Mouse (Mus musculus): ENCODE measurements around the gene Gm6993. TPM values are rescaled to one million over a fixed set of nuclear protein-coding genes. Genes with fewer than 3 reads are reported as not detected.

Gm6993 gene
- polyA plus RNA-seq, 3 experiments from 2014 or later = not detected

DNA sequence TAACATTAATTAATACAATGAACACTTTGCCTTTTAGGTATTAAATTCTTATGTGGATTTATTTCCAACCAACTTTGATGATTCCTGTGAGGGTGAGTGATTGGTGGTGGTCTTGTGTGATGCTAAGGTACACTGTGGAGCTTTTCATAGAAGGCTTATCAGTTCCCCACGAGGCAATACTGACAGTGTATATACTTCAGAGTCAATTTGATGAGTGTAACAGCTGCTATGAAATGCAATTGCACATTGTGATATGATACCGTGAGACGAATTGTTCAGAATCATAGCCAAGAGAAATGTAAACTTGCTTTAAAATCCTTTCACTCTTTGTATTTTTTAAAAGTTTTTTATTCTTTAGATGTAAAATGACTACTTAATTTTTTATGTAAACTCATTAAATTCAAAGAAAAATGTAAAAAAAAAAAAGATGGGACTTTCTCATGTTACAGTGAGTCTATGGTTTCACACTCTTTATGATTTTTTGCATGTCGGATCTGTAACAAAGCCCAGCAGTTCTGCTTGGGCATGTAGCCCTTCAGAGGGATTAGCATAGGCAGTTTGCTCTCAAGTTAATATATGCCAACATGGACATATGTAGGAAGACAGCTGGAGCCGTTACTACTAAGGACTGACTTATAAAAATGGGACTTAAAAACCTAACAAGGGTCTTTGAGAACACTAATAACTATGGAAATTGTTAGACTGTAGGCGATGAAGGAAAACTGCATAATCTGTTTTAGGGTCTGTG is 1.2 kb downstream of the Gm6993 start:
- no peak for ATAC-seq

DNA sequence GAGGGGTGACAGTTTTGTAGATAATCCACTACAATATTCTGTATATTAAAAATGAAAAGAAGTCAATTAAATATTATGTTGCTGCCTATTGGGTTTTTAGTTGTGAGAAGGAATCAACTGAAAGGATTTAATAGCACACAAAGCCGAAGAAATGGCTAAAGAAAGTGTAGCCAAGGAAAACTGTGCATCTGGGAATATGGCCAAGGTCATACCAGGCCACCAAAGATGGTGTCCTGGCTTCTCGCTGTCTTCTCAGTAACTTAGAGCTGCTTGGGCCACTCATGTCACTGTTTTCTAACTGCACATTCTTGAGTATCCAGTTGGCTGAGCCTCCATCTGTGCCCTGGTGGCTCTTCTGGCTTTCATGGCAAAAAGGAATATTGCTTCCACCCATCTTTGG is 3.4 kb downstream of the Gm6993 start:
- no peak for ATAC-seq

DNA sequence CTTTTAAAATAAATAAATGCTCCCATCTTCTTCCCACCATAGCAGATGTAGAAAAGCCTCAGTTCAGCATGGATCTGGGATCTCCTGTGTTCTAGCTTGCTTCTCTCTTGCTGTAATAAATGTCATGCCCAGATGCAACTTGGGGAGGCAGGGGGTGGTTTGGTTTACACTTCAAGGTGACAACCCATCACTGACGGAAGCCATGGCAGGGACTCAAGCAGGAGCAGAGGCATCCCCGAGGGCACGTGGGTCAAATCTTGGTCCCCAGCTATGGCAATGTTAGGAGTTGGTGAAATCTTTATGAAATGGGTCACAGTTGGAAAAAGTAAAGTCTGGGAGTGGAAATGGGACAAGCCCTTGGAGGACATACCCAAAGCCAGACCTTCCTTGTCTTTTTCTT is 4.1 kb downstream of the Gm6993 start:
- no peak for ATAC-seq

DNA sequence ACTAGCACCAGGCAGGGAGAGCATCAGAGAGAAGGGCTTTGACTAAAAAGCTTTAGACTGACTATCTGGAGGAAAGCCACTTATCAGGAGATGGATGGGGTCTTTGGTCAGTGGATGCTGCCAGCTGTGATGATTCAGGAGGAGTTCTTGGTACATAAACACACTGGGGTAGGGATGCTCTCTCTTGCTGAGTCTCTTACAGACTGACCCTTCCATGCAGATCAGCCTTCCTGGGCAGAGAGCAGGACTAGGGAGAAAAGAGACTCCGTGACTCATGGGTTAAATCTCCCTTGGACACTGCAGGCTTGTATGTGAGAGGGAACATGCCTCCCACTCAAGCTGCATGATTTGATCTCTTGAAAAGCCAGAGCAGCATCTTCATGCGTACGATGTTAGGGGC is 5.6 kb downstream of the Gm6993 start:
- ATAC-seq = no peak

DNA sequence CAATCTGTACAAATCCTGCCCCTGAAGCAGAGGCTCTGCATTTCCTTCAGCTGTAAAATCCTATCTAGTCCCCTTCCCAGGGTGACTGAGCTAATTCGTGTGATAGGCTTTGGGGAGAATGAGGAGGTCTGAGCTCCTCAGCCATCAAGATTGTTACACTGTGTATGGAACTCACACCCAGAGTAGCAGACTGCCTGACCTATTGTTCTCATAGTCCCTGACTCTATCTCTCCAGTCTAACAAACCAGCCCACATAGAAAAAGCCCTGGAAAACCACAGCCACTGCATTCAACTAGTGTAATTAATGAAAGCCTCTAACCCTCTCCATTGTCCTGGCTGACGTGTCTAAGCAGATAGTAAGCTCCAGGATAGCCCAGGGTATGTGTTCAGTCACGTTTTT is 6.0 kb downstream of the Gm6993 start:
- no peak for ATAC-seq

DNA sequence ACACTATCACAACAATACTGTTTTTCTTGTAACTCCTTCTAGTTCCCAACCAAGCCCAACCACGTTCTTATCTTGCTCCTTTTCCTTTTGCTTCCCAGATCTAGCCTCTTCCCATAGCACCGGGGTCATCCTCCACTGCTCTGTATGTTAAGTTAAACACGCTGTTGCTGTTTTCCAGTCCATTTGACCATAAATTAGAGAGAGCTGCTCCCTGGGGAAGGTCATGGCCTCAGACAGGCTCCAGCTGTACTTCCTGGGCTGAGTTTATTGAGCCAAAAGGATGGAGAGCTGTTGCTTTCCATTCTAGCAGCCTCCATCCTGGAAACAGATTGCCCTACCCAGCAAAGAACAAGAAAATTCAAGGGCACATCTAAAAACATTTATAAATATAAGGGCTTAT is 7.6 kb downstream of the Gm6993 start:
- ATAC-seq = no peak

DNA sequence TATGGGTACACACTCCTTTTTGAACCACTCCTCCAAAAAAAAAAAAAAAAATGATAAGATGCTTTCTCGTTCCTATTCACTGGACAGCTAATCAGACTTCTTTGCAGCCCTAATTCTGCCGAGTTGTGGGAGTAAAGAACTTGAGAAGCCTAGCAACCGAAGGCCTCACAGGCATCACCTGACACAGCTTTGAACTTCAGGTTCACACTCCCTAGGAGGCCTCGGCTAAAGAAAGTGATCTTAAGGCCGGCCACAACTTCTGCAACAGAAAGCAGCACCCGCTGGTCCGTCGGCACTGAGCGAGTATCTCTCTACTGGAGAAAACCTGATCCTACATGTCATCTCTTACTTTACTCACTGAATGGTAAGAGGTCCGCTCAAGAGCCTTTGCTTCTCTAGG is 8.1 kb downstream of the Gm6993 start:
- ATAC-seq = no peak

DNA sequence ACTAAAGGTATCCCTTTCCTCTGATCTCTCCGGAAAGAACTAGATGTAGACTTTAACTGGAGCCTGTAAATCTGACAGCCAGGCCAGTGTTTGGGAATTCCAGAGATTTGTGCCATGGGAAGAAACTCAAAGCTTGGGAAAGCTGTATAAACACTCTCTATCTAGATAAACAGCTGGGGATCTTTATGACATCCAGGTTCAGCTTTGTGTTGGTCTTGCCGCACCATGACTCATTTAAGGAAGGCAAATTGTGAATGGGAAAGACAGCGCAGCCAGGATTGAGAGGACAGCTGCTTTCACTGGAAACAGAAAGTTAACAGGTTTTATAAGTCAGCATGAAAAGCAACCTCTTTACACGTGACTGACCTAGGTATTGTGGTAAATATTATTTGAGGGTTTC is 11.7 kb downstream of the Gm6993 start:
- no peak for ATAC-seq

DNA sequence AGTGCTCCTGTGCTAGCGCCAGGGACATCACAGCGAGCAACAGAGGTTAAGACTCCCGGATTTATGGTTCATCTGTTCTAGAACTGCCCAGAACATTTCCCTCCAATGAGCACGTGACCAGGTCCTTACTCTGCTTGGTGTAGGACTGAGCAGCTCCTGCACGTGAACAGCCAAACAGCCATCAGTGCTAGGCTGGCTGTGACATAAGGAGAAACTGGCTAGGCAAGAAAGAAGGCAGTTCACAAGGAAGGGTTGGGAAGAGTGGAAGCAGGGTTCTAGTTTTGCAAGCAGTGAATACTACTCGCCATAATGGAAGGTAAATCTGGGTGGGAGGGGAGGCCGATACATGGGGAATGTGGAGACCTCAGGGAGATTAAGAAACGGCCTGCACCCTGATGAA is 14.4 kb downstream of the Gm6993 start:
- ATAC-seq = no peak

DNA sequence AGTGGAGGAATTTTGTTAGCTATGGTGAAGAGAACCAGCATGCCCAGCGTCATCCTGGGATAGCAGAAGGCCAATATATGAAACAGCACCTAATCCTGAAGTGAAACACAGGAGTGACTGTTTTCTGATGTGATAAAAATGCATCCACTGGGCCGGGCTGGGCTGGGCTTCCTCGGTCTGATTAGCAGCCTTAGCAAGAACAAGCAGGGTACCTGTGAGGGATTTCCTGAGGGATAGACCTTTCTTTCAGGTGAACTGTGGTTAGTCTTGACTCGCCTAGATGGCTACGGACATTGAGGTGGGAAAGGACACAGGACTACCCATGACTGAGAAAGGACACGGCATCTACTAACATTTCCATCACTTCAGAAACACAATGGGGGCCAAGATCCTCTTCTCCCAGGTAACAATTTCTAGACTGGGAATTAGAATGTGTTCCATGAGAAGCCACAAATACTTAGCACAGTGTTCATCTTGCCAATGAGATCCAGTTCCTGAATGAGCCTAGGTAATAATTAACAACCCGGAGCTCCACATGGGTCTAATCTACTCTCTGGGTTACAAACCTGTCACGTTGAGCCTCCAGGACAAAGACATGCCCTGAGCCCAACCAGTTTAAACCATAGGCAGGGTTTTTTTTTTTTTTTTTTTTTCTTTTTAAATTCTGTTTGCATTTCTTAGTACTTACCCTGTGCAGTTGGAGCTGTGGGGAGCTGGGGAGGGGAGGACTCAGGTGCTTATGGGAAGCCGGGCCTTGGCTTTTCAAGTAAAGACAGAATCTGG is 15.7 kb downstream of the Gm6993 start:
- ATAC-seq = no peak

DNA sequence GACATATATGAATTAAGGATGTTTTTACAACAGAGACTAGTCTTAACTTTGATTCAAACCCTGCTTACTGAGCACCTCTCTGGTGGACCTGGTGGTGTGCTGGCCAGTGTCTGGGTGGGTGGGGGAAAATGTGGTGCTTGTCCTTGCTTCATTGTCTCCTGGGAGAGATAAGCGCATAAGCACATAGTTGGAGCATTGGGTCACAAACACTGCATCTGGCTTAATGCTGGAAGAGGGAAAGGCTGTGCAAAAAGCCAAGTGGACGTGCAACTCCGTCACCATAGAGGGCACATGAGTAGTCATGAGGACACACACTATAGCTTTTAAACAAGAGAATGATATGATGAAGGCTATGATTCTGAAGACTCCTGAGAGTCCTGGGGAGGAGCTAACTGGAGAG is 21.3 kb downstream of the Gm6993 start:
- ATAC-seq = no peak

DNA sequence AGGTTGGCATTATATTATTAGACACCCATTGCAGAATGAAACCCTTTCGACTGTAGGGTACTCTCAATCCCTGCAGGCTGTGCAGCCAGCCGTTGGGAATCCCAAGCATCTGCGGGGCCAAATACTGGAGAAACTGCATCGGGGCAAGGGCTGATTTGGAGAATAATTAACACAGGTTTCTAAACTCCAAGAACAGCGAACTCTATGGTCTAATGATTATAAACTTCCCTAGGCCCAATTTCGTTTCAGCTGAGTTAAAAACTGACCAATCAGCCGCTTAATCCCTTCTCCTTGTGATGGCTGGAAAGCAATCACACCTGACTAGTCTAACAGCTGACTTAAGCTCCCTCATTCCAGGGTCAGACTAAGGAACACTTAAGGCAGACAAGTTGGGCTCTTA is 23.4 kb downstream of the Gm6993 start:
- ATAC-seq = no peak

DNA sequence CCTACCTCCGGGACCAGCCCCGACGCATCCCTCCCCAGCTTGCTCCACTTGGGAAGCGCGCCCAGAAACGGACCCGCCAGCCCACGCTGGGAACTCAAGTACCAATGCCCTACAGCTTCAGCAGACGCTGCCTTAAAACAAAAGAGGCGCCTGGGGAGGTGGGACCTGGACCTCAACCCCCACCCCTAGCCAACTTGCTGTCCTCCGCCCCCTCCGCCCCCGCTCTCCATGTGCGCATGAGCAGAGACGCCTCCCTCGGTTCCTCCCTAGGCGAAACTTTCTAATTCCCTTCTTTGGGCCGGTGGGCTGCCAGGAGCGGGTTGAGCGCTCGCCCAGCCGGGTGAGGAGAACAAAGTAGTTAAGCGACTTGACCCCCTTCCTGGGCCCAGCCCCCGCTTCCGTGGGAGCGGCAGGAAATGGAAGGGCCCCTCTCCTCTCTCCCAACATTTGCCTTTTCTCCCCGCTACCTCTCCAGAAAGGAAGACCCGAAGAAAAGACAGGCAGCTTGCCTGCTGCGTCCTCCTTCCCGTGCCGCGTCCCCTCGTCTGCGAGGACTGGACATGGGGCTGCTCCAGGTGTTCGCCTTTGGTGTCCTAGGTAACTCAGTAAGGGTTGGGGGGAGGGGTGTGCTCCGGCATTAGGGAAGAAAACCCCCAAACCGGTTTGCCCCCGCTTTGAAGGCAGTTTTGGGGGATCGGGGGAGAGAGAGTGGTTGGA is 24.6 kb downstream of the Gm6993 start, which contains the start of gene Lamb1:
Lamb1 (plus strand) TSS at position 230 of the 717 bp plus-strand sequence.
- no peak for ATAC-seq

DNA sequence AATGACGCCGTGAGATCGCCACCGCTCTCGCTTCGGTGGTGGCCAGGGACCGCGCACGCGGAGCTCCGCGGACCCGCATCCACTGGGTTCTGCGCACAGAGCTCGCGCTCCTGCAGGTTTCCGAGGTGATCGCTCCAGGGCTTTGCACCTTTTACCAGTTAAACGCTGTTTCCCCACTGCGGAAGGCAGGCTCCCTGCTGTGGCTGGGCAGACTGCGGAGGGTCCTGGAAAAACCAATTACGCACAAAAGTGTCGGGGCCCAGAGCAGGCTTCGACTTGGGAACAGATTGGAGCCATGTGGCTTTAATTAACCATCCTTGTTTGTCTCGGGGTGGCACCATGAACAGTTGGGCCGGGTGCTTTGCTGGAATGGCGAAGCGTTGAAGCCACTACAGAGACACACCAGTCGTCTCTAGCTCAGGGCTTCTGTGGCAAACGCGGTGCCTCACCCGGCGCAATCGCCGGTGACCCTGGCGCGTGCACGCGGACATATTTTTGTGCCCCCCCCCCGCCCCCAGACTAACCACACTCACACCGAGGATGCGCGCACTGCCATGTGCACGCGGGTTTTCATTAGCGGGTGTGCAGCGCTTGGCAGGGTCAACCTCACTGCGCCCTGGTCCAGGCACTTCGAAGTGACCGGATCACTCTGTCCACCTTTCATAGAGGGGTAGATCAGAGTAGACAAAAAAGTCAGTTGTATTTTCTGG is 25.3 kb downstream of the Gm6993 start:
- ATAC-seq = no peak

DNA sequence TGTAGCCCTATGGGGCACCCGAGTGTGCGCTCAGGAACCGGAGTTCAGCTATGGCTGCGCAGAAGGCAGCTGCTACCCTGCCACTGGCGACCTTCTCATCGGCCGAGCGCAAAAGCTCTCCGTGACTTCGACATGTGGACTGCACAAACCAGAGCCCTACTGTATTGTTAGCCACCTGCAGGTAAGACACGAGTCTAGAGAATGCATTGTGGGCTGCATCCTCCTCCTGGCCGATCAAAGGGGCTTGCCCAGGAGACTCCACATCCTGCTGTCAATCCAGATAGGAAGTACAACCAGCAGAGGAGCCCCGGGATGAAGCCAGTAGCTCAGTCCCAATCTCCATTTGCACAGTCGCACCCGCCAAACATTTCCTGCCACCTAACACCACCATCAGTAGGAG is 26.1 kb downstream of the Gm6993 start:
- no peak for ATAC-seq

DNA sequence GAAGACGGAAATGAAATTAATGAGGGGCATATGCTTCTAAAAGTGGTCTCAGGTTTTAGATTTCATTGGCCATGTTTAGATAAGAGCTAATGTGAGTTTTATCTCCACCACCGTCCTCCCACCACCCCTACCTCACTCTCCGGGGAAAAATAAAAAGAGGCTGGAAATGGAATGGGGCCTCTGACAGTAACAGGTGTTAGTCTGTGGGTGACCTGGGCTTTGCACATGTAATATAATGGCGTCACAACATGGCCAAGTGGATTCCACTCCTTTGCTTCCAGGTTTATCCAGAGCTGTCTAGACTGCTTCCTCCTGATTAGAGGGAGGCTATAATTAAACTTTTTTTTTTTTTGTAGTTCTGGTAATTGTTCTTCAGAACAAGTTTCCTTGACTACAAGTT is 26.8 kb downstream of the Gm6993 start:
- no peak for ATAC-seq

DNA sequence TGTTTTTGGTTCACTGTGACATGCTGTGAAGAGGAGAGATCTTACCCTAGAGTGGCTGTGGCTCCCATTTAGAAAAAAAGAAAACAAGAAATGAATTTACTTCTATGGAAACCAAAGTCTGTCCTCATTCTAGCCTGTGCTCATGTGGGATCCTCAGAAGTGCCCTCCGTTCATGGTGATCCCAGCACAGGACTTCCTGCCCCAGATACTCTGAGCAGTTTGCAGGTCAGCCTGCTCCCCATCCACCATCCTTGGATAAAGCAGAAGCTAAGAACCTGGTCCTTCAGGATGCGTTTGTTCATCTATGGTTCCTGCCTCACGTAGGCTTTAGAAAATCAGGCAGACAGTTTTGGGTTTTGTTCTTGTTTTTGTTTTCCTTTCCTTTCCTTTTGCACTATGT is 27.7 kb downstream of the Gm6993 start:
- no peak for ATAC-seq

DNA sequence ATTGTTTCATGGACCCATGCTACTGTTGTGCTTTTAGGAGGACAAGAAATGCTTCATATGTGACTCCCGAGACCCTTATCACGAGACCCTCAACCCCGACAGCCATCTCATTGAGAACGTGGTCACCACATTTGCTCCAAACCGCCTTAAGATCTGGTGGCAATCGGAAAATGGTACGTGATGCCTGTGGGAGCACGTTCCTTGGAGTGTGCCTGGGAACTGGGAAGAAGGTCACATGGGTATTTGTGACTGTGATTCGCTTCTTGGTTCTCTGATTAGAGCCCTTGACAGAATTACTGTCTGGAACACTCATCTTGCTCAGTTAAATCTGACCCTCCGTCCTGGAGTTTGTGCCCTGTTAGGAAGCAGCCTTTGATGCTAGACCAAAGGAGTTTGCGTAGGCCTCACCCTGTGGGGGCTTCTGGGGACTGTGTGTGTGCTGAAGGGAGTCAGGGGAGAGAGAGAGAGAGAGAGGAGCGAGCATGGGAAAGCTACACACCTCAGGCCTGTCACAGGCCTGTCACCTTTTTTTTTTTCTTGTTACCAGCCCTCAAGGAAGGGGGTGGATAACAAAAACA is 28.5 kb downstream of the Gm6993 start:
- ATAC-seq = no peak

DNA sequence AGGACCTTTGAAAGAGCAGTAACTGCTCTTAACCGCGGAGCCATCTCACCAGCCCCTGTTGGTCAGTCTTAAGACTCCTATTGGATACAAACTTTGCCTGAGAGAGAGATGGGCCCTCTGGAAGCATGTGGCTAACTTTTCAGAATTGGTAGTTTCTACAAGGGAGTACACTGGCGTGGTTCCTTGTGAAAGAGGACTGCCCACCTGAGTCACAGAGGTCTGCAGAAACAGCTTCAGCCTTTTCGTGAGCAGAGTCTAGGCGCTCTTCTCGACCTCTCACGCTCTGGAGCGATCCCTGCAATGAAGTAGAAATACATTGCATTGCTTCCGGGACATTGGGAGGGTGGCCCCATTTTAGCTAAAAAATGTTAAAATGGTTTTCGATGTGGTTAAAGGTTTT is 29.8 kb downstream of the Gm6993 start:
- ATAC-seq = no peak

DNA sequence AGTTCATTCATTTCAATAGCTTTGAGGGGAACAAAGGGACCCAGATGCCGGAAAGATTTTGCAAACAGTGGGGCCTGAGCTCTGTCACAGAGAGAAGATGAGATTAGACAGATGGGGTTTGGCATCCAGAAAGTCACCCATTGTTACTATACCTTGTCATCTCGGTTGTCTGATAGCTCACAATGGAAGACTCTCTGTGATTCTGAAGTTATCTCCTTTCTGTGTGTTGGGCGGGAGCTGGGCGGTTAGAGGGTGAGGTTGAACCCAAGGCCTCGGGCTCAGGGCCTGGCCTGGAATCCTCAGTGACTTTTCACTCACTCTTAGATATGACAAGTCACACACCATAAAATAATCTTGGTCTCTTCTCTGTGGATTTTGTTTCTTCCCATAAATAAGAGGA is 30.2 kb downstream of the Gm6993 start:
- ATAC-seq = no peak

DNA sequence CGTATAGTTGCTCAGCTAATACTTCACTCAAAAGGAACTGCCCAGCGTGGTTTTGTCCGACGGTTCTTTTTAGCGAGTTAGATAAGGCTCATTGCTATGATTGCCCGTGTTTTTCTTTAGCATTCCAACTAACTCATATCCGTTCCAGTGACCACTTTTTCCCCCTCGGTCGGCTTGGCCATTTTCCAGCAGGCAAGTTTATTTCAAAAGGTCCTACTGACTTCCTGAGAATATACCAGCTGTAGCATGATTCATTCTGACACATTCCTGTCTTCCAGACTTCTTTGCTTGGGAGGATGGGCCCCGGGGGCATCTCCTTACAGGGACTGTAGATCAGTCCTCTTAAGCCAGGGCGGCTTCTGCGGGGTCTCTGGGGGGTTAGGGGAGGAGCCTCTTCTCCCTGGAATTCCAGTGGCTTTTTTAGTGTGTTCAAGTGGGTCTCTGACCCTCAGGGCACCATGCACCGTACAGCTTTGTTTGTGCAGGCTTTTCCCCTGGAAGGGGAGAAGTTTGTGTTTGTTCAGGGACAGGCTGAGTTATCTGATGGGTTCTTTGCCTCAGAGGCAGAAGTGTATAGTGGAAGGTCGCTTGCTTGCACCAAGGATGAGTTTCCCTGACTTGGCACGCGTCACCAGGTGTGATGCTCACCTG is 30.9 kb downstream of the Gm6993 start:
- no peak for ATAC-seq

Measured in inflammation-experienced regulatory T-cells, adult 6 months (primary cell).